Mouse (Mus musculus) mesoderm, embryonic 11.5 days (tissue): ENCODE results near the gene Cemip2.

Experiments
- DNase-seq: peaks from one replicate; pipeline ENCODE4 v3.0.0-alpha.2; 2012; ENCODE audit warnings: low read depth, low spot score

The Cemip2 gene

DNA sequence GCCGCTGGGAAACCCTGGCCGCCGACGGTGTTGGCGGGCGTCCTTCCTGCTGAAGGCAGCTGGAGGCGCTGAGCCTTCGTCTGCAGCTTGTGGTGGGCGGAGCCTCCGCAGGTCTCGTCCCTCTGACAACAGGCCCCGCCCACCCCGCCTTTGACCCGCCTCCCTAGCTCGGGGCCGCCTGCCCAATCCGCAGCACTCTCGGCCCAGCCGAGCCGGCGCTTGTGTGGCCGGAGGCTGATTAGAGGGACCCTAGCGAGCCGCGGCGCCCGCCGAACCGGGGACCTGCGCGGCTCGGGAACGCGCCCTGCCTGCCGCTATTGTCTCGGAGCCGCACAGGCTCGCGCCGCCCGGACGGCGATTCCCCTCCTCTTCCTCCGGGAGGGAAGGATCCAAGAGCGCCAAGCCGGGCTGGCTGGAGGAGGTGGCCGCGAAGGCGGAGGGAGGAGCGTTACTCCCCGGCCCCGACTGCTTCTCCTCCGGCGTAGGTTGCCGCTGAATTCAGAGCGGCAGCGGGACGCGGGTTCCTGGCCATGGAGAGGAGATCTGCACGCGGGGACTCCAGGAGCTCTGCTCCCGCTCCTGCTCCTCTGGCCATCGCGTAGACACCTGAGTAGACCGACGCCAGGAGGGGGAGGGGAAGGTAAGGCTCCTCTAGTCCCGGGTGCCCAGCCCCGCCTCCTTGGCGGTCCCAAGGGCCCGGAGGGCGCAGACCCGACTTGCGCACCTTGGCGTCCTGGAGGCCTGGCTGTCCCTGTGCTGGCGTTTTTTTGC lies at the start of gene Cemip2:
TSS of gene Cemip2 (plus strand) at position 196 of the 771 bp plus-strand sequence.
- peak; percentile 95 for DNase-seq

DNA sequence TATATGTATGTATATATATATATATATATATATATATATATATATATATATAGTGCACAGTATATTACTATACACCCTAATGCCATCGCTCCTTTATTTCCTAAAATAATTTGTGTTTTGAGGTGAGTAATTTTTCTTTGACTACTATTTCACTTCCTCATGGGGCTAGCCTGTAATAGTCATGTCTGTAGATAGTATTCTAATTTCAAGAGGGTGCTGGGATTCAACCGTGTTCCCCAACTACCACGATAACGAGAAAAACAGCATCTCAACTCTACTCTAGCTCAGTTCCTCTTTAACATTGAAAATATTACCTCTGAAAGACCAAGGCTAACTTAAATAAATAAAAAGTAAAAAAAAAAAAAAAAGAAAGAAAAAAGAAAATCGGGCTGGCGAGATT lies 49.8 kb upstream of the Cemip2 start:
- no peak for DNase-seq

DNA sequence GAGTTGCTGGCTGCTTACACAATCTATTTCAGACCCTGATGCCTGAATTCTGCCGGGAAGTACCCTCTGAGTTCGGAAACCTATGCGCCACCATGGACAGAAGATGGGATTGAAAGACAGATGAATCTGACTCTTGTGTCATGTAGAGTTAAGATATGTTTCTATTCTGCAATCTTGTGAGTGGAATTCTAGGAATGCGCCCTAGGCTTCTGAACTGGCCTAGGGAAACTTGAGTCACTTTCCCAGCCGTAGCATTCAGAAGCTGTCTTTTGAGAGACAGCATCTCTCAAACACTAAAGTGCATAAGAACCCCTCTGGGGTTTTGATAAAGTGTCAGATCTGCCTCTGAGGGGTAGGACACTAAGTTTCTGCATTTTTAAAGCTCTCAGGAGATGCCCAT lies 46.3 kb upstream of the Cemip2 start:
- DNase-seq: no peak

DNA sequence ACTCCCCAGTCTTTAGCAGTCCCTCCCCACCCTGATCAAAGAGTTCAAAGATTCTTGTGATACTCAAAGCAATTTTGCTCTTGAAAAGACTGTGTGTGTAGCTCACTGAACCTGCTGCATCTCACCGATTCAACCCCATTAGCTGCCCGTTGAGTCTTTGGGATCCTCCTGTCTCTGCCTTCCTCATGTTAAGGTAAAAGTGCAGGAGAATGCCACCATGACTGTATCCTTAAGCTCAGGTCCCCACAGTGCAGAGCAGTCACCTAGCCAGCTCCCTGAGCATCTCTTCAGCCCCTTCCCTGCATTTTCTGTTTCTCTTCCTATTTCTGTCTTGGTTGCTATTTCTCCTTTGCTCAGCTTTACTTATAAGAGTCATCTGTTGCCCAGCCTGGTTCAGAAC lies 45.0 kb upstream of the Cemip2 start:
- no peak for DNase-seq

DNA sequence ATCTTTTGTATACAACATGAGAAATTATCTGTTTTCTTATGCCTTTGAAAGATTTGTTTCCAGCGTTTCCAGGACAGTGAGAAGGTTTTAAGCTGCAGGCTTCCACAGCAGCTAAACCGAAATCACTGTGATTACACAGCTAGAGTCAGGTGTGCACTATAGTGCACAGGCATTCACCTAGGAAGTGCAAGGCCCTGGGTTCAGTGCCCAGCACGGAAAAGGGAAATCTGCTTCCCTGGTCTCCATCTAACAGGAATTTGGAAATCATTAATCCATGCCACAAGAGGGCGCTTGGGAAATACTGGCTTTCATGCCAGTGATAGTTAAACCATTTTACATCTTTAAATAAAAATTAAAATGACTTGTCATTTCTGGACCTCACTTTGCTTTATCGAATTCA lies 44.0 kb upstream of the Cemip2 start:
- peak; percentile 44 for DNase-seq

DNA sequence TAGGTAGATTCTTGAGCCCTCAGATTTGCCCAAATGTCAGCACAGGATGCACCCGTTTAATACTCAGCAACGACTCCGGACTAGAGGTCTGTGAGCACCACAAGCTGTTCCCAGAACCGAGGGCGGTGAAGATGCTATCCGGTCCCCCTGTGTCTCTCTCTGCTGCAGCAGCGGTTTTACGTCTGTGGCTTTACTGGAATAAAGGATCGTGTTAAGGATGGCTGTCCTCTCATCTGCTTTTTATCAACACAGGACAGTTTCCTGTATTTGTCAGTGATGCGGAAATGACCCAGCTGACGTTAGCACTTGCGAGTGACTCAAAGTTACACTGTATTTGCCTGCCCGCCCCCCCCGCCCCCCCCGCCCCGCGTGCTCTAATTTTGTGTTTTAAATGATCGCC lies 40.7 kb upstream of the Cemip2 start:
- DNase-seq: no peak

DNA sequence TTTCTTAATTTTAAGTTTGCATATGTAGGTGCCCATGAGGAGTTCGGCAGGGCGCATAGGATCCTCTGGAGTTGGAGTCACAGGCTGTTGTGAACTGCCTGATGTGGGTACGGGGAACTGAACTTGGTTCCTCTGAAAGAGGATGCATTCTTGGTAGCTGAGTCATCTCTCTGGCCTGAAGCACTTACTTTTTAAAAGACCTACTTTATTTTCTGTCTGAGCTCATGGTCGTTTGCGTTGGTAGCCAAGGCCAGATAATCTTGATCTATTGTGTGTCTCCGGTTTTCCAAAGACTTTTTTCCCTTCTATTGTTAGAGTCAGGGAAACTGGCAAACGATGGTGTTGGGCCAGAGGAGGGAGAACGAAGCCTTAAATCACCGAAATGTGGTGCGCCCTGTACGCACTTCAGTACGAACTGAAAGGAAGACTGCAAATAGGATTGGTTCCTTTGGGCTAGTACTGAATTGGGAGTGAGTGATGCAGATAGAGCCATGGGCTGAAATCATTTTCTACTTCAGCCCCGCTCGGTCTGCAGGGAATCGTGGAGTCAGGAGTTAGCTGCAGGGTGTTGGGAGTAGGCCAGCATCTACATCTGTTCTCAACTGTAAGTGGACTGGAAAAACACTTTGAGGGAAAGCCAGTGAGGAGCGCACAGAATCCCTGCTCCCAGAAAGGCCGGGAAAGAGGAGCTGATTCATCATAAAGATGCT lies 40.1 kb upstream of the Cemip2 start:
- DNase-seq: peak; percentile 21

DNA sequence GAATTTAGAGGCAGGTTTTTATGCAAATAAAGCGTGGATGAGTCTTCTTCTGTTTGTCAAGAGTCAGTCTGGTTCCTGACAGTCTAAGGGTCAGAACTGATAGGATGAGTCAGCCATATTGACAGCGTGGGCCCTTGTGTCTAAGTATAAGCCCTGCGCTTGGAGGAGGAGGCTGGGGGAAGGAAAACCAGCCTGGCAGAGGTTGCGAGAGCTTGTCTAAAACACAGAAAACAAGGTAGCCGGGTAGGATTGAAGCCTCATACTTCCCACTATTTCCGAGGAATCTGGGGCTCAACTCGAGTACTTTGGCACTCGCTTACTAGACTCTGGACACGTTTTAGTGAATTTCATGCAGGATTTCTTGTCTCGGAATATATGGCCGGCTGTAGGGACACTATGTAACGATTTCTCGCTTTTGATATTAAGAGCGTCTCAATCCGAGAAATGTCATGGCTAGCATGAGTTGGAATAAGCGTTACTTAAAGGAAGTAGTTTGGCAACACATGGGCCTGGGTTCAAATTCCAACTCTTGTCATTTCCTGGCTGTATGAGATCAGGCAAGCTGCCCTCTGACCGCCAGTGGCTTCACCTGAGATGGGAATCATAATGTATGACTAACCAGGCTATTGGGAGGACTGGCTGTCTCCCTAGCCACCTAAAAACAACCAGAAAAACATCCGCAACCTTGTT lies 39.4 kb upstream of the Cemip2 start:
- DNase-seq: no peak

DNA sequence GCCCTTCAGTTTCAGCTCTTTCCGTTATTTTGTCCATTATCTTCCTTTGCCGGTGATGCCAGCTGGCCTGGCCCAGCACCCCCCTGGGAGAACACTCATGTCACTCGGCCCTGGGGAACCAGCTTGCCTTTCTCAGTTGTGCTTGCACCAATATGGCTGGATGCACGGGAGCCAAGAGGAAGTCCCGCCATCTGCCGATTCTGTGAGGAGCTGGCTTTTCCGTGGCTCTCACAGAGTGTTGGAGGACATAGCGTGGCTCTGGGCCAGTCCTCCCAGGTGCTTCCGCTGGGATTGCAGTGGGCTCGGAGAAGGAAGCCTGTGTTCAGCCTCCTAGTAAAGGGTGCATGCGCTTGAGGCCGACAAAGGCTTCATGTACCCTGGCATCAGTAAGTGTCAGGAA lies 36.0 kb upstream of the Cemip2 start:
- no peak for DNase-seq

DNA sequence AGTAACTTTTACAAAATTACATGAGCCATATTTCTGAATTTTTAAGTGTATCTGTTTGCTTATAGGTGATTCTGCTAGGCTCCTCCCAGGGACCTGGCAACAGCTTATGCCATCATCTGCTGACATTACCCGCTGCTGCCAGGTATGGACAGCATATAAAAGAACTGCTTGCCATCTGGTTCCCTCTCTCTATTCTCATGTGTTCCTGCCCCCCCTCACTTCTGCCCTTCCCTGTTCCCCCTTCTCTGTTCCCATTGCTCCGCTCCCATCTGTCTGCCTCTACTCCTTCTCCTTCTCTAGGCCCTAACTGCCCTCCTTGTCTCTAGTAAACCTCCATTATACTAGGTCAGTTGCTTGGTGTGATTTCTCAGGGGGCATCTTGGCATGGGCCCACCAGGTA lies 32.6 kb upstream of the Cemip2 start:
- no peak for DNase-seq

DNA sequence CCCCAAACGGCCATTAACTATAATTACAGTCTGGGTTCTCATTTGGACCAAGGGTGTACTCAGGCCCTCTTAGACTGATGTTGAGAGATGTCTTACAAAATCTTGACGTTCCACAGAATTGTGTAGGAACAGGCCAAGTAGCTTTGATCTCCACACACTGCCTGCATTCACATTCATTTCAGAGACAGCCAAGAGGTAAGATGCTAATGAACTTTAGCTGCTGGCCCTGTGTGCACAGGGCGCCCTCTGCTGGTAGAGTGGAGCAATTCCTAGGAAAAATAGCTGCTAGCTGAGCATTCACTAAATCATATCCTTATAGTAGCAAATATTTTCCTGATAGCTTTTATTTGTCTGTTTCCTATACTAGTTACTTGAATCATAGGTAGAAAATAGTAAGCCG lies 30.8 kb upstream of the Cemip2 start:
- DNase-seq: peak; percentile 76

DNA sequence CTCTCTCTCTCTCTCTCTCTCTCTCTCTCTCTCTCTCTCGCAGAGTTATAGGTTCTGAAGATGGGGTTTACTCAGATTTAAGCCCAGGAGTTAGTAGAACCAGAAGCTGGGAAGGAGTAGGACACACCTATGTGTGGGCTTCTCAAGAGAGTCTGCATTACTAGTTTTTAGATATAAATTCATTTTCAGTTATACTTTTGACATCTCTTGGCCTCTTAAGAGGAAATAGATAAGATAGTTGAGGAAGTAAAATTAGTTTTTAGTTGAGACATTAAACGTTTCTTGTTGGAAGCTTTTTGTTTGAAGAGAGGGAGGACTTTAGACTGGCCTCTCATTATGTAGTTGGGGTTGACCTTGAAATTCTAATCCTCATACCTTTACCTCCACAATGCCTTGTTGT lies 28.0 kb upstream of the Cemip2 start:
- no peak for DNase-seq

DNA sequence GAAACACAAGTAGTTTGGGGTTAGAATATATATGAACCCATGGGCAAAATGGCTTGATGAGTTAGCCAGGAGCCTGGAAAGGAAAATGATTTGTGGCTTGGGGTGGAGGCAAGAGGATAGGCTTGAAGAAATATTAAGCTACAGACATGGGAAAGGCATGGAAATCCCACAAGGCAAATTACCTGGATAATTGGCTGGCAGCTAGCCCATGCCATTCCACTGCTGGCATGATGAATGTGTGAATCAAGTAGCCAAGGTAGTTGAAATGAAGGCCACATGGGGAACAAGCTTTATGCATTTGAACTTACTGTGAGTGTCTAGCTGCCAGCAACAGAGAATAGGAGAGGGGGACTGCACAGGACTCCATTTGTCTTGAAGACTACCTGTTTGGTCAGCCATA lies 16.5 kb upstream of the Cemip2 start:
- no peak for DNase-seq

DNA sequence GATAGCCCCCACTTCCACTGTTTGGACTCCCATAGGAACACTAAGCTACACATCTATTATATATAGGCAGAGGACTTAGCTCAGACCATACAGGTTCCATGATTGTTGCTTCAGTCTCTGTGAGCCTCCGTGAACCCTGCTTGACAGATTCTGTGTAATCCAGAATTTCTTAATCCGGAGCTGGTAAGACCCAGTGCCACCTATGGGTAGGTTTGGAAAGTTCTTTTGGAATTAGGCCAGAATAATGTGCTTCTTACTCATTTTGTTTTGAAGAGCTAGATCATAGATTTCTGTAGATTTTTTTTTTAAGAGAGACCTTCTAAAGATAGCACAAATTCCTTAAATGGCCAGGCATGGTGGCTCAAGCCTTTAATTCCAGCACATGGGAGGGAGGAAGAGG lies 14.1 kb upstream of the Cemip2 start:
- DNase-seq: no peak

DNA sequence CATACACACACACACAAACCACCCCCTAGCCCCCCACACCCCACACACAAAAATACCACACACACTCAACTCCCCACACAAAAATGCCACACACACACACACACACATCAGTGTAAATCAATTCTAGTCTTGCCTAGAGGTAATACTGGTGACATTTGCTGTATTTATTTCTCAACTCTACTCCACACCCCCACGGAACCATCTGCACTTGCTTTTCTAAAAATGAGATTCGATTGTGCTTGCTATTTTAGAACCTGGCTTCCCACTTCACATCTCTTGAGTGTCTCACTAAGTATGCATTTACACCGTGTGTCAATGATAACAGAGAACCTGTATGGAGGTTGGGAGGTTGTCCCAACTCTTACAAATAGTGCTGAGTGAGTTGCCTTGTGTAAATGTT lies 13.4 kb upstream of the Cemip2 start:
- no peak for DNase-seq

DNA sequence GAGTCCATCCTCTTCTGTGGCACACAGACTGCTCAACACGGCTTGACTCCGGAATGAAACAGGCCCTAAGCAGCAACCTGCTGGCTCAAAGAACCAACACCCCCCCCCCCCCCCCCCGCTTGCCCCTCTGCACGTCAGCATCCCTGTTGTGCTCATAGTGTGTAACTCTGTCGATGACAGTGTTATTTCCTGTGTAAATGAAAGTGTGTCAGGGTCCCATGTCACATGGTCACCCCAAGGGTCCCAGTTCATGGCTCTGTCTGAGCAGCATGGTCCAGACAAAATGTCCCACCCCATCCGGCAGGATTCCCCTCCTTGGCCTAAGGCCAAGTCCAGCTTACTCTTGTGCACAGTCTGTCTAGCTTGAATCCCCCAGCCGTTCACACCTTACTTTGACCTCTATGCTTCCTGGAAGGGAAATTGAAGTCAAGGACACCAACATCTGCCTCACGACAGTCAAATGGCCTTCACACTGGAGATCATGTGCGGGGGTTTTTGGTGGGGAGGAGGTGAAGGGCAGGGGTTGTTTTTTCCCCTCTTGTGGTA lies 10.6 kb upstream of the Cemip2 start:
- no peak for DNase-seq

DNA sequence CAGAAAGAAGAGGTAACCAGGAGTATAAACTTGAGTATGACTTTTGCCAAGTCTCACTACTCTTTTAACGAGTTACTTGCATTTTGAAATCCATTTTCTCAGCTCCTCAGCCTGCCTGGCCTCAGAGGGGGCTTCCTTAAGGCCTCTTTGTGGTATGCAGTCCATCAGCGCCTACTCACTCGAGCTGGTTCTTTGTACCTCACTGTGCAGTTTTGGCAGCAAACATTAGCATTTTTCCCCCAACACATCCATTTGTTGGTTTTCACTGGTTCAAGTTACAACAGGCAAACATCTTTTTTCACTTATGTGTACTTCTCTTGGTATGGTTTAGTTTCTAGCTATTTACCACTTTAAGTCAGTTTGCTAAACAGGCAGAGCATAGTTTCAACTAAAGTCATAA lies 8.3 kb upstream of the Cemip2 start:
- DNase-seq: no peak

DNA sequence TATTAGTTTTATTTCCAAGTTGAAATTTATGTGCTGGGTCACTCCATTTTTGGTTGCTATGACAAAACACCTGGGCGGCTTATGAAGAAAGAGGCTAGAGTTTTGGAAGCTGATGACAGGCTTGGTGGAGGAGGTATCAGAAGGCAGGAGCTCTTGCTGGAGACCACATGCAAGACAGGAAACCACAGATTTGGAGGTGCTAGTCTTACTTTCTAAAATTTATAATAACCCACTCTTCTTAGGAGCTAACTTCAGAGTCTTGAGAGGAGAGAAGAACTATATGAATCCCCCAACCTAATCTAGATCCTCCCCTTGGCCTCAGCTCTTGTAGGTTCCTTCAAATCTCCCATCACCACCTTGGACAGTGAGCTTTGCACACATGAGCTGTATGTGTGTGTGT lies 6.6 kb upstream of the Cemip2 start:
- no peak for DNase-seq

DNA sequence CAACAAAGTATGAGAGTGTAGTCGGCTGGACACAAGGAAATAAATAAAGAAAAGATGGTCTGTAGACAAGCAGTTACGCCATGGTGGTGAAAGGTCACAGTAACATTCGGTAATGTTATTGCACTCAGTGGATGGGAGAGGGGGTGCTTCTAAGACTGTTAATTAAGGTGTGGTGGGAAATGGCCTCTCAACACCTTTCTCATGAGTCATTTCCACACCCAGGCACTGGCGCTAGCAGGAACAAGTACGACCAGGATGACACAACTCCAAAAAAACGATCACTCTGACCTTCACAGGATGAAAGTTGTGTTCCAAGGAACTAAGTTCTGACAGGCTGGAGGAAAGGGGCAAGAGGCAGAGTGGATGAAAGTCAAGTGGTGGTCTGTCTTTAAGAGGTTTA lies 4.5 kb upstream of the Cemip2 start:
- DNase-seq: no peak

DNA sequence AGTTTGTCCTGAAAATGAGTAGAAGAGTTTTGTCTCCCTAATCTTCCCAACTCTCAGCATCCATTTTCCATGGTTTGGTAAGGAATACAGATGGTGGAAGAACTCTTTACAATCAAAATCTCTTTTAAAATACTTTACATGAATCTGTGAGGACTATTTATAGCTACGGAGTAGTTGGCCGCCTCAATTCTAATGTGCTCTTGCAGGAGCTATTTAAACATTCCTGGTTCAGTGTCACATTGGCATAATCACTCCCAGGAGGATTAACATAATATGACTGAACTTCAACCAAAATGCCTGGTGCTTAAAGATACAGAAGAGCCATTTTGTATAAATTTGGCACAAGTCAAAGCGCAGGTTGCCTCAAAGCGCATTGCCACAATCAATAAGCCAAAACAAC lies 2.5 kb upstream of the Cemip2 start:
- DNase-seq: no peak

DNA sequence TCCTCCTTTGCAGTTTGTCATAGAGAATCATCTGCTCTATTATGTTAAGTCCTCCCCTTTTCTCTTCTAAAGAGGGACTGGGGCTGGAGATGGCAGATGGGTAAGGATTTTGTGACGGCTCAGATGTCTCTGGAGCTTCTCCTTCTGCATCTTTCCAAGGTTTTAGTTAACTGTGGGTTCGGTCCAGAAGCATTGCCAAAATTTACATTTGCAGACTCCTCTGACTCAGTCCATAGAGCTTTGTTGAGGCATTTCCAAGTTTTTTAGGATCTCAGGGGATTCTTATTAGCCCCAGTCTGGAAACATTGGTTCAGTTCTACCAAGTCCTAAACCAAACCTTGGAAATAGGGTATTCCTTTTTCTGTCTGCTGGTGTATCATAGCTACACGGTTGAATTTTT lies 1.5 kb upstream of the Cemip2 start:
- DNase-seq: no peak

DNA sequence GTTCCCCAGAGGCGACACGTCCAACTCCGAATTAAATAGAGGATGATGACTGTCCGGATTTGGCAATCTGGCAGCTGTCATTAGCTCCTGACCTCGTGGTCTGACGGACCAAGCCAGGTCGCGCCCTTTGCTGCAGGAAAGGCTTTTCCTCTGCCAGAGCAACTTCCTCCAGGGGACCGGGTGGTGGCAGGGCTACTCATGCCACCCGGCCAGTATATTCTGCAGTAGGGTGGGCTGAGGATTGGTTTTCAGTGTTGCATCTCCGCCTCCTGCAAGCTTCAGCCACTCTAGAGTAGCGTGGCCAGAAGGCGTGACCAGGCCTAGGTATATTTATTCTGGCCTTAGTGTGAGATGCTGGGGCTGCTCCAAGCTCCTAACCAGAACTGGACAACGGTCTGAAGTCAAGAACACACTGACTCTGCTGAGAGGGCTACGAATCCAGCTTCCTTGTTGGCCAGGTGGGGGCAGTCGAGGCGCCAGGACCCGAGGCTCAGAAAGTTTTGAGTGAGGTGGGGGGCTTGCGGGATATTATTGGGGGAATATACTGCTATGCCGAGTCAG lies 891 bp upstream of the Cemip2 start:
- peak; percentile 54 for DNase-seq
